Mouse (Mus musculus) liver, embryonic 15.5 days (tissue): ENCODE measurements at regions not wholly inside any gene's neighbourhood (a gene's known extent, or its start where the extent isn't known, plus 50 kb on each side); places are given as distances from the start of the nearest gene placed in this dataset.

ENCODE experiments used
- ATAC-seq: fragments of 200-750 bp; cut with Nextera tagmentation; 2 replicates; pipeline ENCODE4 v1.8.0; 2017; ENCODE audit warnings: moderate number of reproducible peaks, mild to moderate bottlenecking, moderate library complexity; ENCODE audit not compliant: insufficient read depth
- H3K27ac ChIP-seq: fragments of 300-500 bp; sonication (generic); replicated peaks from 2 replicates; pipeline ENCODE4 v1.5.1; 2015; ENCODE audit warnings: mild to moderate bottlenecking, inconsistent platforms
- H3K27me3 ChIP-seq: fragments of 300-500 bp; sonication (generic); 2 replicates; pipeline ENCODE4 v1.6.1; 2015; ENCODE audit warnings: mild to moderate bottlenecking, inconsistent platforms
- H3K36me3 ChIP-seq: fragments of 300-500 bp; sonication (generic); replicated peaks from 2 replicates; pipeline ENCODE4 v1.6.1; 2015; ENCODE audit warnings: moderate library complexity, mild to moderate bottlenecking, inconsistent platforms
- H3K4me1 ChIP-seq: fragments of 300-500 bp; sonication (generic); replicated peaks from 2 replicates; pipeline ENCODE4 v1.6.1; 2015; ENCODE audit warnings: inconsistent platforms
- H3K4me2 ChIP-seq: fragments of 300-500 bp; sonication (generic); 2 replicates; pipeline ENCODE4 v1.6.1; 2015; ENCODE audit warnings: moderate library complexity, mild to moderate bottlenecking, inconsistent platforms
- H3K4me3 ChIP-seq: fragments of 300-500 bp; sonication (generic); replicated peaks from 2 replicates; pipeline ENCODE4 v1.5.1; 2015; ENCODE audit warnings: mild to moderate bottlenecking, inconsistent platforms
- H3K9ac ChIP-seq: fragments of 300-500 bp; sonication (generic); 2 replicates; pipeline ENCODE4 v1.6.1; 2015; ENCODE audit warnings: moderate library complexity, mild to moderate bottlenecking, inconsistent platforms
- H3K9me3 ChIP-seq: fragments of 300-500 bp; sonication (generic); replicated peaks from 2 replicates; pipeline ENCODE4 v1.6.1; 2016; ENCODE audit warnings: inconsistent platforms
- WGBS: fragments of 180-500 bp; shearing (Covaris S2); methylation state at CpG from one replicate; pipeline ENCODE4 v1.1.7; 2015; ENCODE audit warnings: mixed read lengths; ENCODE audit not compliant: insufficient replicate concordance; 5-methylcytosine and 5-hydroxymethylcytosine counted together

DNA sequence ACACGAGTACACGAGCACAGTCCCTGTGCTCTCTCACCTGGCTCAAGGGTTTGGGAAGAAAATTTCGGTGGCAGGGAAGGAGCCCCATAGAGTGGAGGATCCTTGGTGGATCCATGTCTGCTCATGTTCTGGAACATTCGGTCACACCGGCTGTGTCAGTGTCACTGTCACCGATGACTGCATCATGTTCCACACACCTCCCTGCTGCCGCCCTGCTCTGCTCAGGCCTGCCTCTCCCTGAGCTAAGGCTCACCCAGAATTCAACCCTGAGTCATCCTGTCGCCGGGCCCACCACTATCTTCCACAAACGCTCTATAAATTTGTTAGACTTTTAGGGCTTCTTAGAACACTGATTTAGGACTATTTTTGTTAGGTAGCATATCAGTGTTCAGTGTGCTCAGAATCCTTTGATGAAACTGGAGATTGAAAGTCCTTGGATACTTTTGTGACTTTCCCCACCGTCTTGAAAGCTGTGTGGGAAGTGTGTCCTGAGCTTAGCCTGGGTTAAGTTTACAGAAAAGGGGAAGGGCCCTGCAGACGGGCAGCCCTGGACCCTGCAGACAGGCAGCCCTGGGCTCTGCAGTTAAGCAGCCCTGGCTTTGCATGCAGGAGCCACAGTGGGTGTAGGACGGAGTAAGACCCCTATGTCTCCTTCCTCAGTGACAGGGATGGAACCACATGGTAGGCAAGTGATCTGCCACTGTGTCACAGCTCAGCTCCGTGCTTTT, 126.9 kb downstream of the Zfp281 start:
- no peaks in the 10 kb centered on the region for H3K36me3 ChIP-seq
- H3K9me3 ChIP-seq, result no peaks in the 10 kb centered on the region
- H3K4me3 ChIP-seq, result no peak overlapping the region
- ATAC-seq, result no peak
- no peaks in the 10 kb centered on the region for H3K4me1 ChIP-seq
- H3K27me3 ChIP-seq, result no peaks in the 10 kb centered on the region
- no peak overlapping the region for H3K27ac ChIP-seq
- no peak overlapping the region for H3K9ac ChIP-seq
- H3K4me2 ChIP-seq, result no peak overlapping the region
- WGBS, result 62% methylated on average over 14 of the region's 14 CpGs

DNA sequence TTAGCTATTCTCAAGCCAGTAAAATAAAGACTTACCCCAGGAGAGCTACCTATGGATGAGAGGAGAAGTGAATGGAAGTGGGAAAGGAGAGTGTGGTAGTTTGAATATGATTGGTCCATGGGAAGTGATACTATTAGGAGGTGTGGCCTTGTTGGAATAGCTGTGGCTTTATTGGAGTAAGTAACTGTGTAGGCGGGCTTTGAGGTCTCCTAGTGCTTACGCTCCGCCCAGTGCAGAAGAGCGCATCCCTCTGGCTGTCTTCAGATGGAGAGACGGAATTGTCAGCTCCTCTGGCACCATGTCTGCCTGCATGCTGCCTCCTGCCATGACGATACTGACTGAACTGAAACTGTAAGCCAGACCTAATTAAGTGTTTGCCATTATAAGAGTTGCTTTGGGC, 129.6 kb downstream of the Zfp281 start:
- no peaks in the 10 kb centered on the region for H3K36me3 ChIP-seq
- no peak overlapping the region for H3K9ac ChIP-seq
- no peaks in the 10 kb centered on the region for H3K9me3 ChIP-seq
- 91% methylated on average over 6 of the region's 6 CpGs for WGBS
- no peaks in the 10 kb centered on the region for H3K27me3 ChIP-seq
- H3K27ac ChIP-seq, result no peak overlapping the region
- ATAC-seq, result no peak
- H3K4me3 ChIP-seq, result no peak overlapping the region
- no peaks in the 10 kb centered on the region for H3K4me1 ChIP-seq
- H3K4me2 ChIP-seq, result no peak overlapping the region

DNA sequence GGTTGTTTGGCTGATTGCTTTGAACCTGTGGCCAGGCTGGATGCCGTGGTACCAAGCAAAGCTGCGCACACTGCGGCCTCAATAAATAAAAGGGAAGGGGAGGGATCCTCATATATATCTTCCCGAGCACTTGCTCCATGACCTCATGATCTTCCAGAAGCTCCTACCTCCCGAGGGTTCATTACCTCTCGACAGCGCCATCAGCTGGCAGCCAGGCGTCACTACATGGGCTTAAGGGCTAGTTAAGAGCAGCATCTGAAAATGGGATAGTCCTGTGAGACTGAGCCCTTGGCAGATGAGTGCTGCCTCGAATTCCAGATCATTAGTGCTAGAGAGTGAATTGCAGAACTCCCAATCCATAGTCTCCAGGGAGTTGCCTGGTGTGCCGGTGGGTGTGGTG, 134.0 kb downstream of the Zfp281 start:
- Histone ChIP-seq H3K36me3 (no peaks in the 10 kb centered on the region), H3K9me3 (no peaks in the 10 kb centered on the region), H3K9ac (no peak overlapping the region), H3K4me2 (no peak overlapping the region), H3K27ac (no peak overlapping the region), H3K4me1 (no peaks in the 10 kb centered on the region), H3K4me3 (no peak overlapping the region), H3K27me3 (no peaks in the 10 kb centered on the region)
- no peak for ATAC-seq
- 51% methylated on average over 10 of the region's 10 CpGs for WGBS

DNA sequence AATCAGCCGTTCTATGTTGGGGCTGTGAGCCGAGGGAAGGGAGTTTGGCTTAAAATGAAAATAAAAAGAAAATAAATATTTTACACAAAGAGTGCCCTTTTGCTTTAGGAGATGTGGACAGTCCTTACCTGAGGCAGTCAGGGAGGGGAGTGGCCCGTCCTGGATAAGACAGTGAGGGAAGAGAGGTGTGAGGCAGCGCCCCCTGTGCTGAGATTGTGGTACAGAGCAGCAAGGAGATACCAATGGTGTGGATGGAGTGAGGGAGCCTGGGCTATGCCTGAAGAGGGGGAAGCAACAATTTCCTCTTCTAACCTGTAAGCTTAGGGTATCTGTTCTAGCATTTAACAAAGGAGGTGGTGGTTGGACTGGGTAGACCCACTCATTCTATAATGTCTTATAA, 134.5 kb downstream of the Zfp281 start:
- ATAC-seq, result no peak
- no peak overlapping the region for H3K4me3 ChIP-seq
- no peaks in the 10 kb centered on the region for H3K4me1 ChIP-seq
- H3K27ac ChIP-seq, result no peak overlapping the region
- no peak overlapping the region for H3K9ac ChIP-seq
- no peak overlapping the region for H3K4me2 ChIP-seq
- WGBS, result 63% methylated on average over 4 of the region's 4 CpGs
- no peaks in the 10 kb centered on the region for H3K9me3 ChIP-seq
- H3K36me3 ChIP-seq, result no peaks in the 10 kb centered on the region
- no peaks in the 10 kb centered on the region for H3K27me3 ChIP-seq

DNA sequence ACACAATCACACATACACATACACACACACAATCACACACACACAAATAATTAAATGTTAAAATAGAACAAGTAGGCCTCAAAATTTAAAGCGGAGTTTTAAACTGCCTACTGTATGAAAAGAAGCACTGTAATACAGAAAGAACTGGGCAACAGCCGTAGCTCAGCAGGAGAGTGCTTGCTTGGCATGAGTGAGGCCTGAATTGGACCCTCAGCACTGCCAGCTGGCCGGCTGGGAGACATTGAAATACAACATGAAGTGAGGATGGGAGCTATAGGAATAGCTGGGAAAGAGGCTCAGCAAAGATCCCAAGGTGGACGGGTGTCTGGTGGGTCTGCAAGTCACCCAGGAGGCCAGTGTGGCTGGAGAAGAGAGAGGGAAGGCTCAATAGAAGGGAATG, 136.8 kb downstream of the Zfp281 start:
- Histone ChIP-seq H3K27ac (no peak overlapping the region), H3K36me3 (no peaks in the 10 kb centered on the region), H3K4me3 (no peak overlapping the region), H3K9ac (no peak overlapping the region), H3K4me2 (no peak overlapping the region), H3K9me3 (no peaks in the 10 kb centered on the region), H3K4me1 (no peaks in the 10 kb centered on the region), H3K27me3 (no peaks in the 10 kb centered on the region)
- WGBS, result 56% methylated on average over 4 of the region's 4 CpGs
- no peak for ATAC-seq

DNA sequence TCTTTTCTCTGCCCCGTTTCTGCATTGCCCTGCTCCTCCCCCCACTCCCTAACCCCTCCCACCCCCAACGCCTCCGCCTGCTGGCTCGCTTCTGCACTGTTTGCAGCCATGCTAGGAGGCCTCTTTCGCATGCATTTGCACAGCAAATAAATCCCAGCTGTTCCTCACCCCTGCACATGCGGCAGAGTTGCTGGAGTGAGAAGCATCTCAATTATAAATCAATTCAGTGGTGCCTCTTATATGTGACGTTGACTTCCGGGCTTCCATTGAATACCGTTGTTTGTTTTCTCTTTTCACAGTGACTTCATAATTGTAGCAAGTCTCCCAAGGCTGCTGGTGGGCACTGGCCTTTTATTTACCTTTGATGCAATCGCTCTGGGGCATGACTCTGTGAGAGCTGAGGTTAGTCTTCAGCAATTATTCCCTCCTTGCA, 144.3 kb downstream of the Zfp281 start:
- Histone ChIP-seq H3K27me3 (no peaks in the 10 kb centered on the region), H3K9me3 (no peaks in the 10 kb centered on the region), H3K27ac (no peak overlapping the region), H3K4me2 (peak overlapping the region; percentile 31), H3K36me3 (no peaks in the 10 kb centered on the region), H3K4me3 (no peak overlapping the region), H3K4me1 (no peaks in the 10 kb centered on the region), H3K9ac (no peak overlapping the region)
- ATAC-seq, result no peak
- 13% methylated on average over 10 of the region's 10 CpGs for WGBS

DNA sequence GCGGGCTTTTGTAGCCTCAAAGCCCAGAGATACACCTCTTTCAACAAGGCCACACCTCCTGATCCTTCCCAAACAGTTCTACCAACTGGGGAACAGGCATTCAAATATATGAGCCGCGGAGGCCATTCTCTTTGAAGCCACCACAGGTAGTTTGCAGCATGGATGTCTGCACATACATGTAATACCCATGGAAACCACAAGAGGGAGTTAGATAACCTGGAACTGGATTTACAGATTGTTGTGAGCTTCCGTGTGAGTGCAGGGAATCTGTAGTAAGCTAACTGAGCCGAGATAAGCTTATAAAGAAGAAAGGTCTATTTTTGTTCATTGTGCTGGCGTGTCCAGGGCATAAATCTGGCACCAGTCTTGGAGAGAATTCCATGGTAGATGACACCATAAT, 149.0 kb downstream of the Zfp281 start:
- no peaks in the 10 kb centered on the region for H3K36me3 ChIP-seq
- no peaks in the 10 kb centered on the region for H3K27me3 ChIP-seq
- no peaks in the 10 kb centered on the region for H3K9me3 ChIP-seq
- H3K4me1 ChIP-seq, result no peaks in the 10 kb centered on the region
- H3K4me3 ChIP-seq, result no peak overlapping the region
- H3K4me2 ChIP-seq, result no peak overlapping the region
- 71% methylated on average over 6 of the region's 6 CpGs for WGBS
- H3K27ac ChIP-seq, result no peak overlapping the region
- H3K9ac ChIP-seq, result no peak overlapping the region
- no peak for ATAC-seq

DNA sequence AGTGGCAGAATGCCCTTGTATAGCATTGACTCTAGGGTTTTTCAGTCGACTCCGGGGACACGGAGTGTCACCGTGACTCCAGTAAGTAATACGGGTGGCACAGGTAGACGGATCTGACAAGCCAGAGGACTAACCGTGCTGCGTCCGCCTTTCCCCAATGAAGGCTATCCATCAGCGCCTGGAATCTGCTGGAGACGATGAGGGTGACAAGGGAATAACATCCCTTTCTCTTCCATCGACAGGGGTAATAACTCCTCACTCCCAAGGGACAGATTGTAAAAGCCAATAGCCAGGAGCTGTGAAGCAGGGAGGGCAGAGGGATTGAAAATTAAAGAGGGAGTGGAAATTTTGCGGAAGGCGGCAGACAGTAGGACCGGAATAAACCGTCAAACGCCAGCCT, 151.5 kb downstream of the Zfp281 start:
- Histone ChIP-seq H3K9ac (no peak overlapping the region), H3K4me1 (no peaks in the 10 kb centered on the region; the same call in 1 of the 2 replicates), H3K9me3 (no peaks in the 10 kb centered on the region), H3K4me3 (no peak overlapping the region), H3K4me2 (no peak overlapping the region), H3K36me3 (no peaks in the 10 kb centered on the region), H3K27ac (no peak overlapping the region), H3K27me3 (no peaks in the 10 kb centered on the region)
- 75% methylated on average over 17 of the region's 17 CpGs for WGBS
- no peak for ATAC-seq

DNA sequence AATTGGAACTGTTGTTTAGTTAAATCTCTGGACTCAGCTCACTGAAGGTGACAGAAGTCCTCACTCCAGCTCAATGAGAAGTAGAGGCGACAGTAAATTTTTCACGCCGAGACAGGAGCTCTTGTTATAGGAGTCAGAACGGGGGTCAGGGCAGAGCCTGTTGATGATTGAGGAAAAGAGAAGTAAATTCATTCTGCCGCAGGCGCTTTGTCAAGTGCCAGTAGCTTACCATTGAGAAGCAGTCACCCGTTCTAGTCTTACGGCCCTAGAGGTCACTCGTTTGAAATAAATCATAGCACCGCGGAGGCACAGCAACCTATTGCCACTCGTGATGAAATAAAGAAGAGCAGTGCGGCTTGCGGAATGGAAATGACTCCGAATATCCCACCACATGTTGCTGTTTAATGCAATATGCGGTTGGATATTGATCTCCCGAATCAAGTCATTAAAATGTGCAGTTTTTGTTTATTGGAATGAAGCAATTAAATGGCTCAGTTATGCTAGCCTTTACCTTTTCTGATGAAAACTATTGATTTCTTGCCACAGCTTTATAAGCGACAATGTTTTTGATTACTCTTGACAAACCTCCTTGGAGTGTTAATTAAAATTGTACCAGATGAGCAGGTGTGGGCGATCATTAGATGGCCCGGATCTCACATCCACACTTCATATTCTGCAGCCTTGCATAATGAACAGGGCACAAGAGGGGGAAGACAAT, 152.7 kb downstream of the Zfp281 start:
- Histone ChIP-seq H3K36me3 (no peaks in the 10 kb centered on the region), H3K27me3 (no peaks in the 10 kb centered on the region), H3K9ac (no peak overlapping the region), H3K9me3 (no peaks in the 10 kb centered on the region), H3K4me1 (no peaks in the 10 kb centered on the region; the same call in 1 of the 2 replicates), H3K4me2 (no peak overlapping the region), H3K27ac (no peak overlapping the region), H3K4me3 (no peak overlapping the region)
- WGBS, result 67% methylated on average over 20 of the region's 20 CpGs
- no peak for ATAC-seq

DNA sequence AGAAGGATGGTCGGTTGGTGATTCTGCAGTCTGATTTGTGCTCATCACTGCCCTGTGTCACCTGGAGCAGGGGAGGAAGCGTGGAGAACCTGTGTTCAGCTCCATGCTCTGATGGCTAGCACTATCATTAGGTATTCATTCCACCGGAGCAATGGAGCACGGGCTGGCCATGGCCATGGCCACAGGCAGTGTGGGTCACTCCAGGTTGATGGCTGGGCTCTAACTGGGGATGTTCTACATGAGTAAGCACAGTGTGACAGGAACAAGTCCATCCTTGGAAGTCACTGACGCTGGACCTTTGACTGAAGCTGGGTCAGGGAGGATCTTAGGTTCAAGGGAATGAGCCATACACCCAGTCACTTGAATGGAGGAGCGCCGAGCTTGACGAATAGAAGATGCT, 154.7 kb downstream of the Zfp281 start:
- Histone ChIP-seq H3K27me3 (no peaks in the 10 kb centered on the region), H3K4me1 (no peaks in the 10 kb centered on the region; the same call in 1 of the 2 replicates), H3K36me3 (no peaks in the 10 kb centered on the region), H3K9me3 (no peaks in the 10 kb centered on the region), H3K27ac (no peak overlapping the region), H3K4me2 (no peak overlapping the region), H3K4me3 (no peak overlapping the region), H3K9ac (no peak overlapping the region)
- no peak for ATAC-seq
- WGBS, result 66% methylated on average over 8 of the region's 8 CpGs

DNA sequence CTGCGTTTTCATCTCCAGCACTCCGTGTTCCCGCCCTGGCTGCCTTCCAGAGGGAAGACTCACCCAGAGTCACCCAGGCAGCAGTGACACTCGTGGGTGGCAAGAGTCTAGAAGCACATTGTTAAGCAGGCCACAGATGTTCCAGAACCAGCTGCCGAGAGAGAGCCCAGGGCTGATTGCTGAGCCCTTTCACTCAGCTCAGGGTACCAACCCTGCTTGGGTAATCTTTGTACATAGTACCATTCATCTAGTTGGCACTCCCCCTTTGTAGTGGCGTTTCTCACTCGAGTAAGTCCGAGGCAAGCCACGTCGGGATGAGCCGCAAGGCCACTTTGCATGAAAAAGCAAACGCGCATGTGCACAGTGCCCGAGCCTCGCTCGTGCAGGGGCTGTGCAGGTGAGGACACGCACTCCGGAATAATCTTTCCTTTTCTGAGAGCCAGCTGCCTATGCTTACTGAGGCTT, 156.9 kb downstream of the Zfp281 start:
- H3K27ac ChIP-seq, result no peak overlapping the region
- no peaks in the 10 kb centered on the region; the same call in 1 of the 2 replicates for H3K4me1 ChIP-seq
- H3K27me3 ChIP-seq, result no peaks in the 10 kb centered on the region
- WGBS, result 55% methylated on average over 18 of the region's 18 CpGs
- no peak overlapping the region for H3K9ac ChIP-seq
- no peaks in the 10 kb centered on the region for H3K36me3 ChIP-seq
- no peak for ATAC-seq
- H3K4me2 ChIP-seq, result peak overlapping the region; percentile 27
- no peaks in the 10 kb centered on the region for H3K9me3 ChIP-seq
- no peak overlapping the region; the same call in 1 of the 2 replicates for H3K4me3 ChIP-seq
